15 mouse cellular contexts compared by ENCODE assay signal in the genomic region with DNA sequence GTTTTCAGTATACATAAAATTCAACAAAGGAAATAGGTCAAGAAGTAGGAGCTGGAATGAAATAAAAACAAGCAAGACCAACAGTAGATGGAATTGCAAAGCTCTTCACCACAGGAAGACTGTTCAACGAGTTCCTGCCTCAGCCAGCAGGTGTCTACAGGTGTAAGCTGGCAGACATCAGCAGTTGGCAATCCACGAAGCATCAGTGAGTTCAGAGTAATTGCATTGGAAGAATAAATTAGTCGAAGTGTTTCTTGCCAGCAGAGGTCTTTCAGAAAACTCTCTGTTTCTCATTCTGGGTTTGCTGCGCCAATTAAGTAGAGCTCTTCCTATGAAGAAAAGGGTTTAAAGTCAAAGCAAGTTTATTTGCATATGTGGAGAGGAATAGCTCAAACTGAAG.
DNase-seq lines count a peak whose midpoint lies in the region; ATAC-seq and TF ChIP-seq lines count a peak whose summit lies in the region.
"Had no signal": no experiment of that assay in that cellular context is flagged by ENCODE, and none has a peak within 500 bp of the region (broad histone marks: within the 10 kb centered on the region; RNA-seq: fewer than 3 reads in every experiment).

No protein-coding gene starts in this region.

- 0 out of 2 replicates have a peak, but pooled peaks have one; percentile 7 for TF ChIP-seq CTCF in cerebellum, adult 2 months (IDR thresholded peaks at IDR 0.05; ENCODE audit: borderline replicate concordance, insufficient read depth, low read depth, low read length)
- peak; percentile 58 for TF ChIP-seq CTCF in hindbrain, postnatal 0 days (IDR thresholded peaks at IDR 0.05; ENCODE audit: low read depth)
- TF ChIP-seq CTCF in lung, embryonic 14.5 days (IDR thresholded peaks at IDR 0.05; ENCODE audit: low read depth): 0 out of 2 replicates have a peak, but pooled peaks have one; percentile 1

- DNase-seq in cerebellum, adult 2 months: no peak
- DNase-seq in cerebellum, postnatal 36 days: no peak
- peak; percentile 62 for DNase-seq in hindbrain, postnatal 0 days (ENCODE audit: low spot score)
- DNase-seq in lung, embryonic 14.5 days: no peak
- DNase-seq in lung, postnatal 14 days: no peak
- DNase-seq in kidney, postnatal 36 days: peak; percentile 5 to 43
- DNase-seq in urinary bladder, postnatal 14 days (ENCODE audit: low spot score): no peak
- DNase-seq: adrenal gland, adult 8-10 months; heart, adult 18-20 months; liver, embryonic 13.5 days; lung, postnatal 10 days; thymus, postnatal 14 days had no signal

- no peak for ATAC-seq in hindbrain, postnatal 0 days
- no peak for ATAC-seq in hindbrain, embryonic 13.5 days (ENCODE audit: low FRiP score)
- no peak for ATAC-seq in lung, embryonic 14.5 days (ENCODE audit: insufficient read depth)

- H3K4me1 ChIP-seq in cerebellum, adult 2 months (ENCODE audit: control insufficient read depth, insufficient read depth, low read length): no peaks in the 10 kb centered on the region
- no peaks in the 10 kb centered on the region for H3K4me1 ChIP-seq in hindbrain, postnatal 0 days (ENCODE audit: insufficient read depth, low read length)
- no peaks in the 10 kb centered on the region for H3K4me1 ChIP-seq in hindbrain, embryonic 13.5 days (replicated peaks)
- no peaks in the 10 kb centered on the region for H3K4me1 ChIP-seq in lung, embryonic 14.5 days (ENCODE audit: insufficient read depth)
- H3K4me1 ChIP-seq: limb, embryonic 10.5 days; liver, embryonic 13.5 days; midbrain, embryonic 10.5 days had no signal

- no peak overlapping the region for H3K4me3 ChIP-seq in cerebellum, adult 2 months (replicated peaks; ENCODE audit: insufficient read depth, low read depth, low read length)
- H3K4me3 ChIP-seq in hindbrain, postnatal 0 days (ENCODE audit: low read length): no peak overlapping the region
- H3K4me3 ChIP-seq in hindbrain, embryonic 13.5 days: no peak overlapping the region
- no peak overlapping the region for H3K4me3 ChIP-seq in lung, embryonic 14.5 days (ENCODE audit: low read depth, low read length)
- H3K4me3 ChIP-seq: limb, embryonic 10.5 days; liver, embryonic 13.5 days; midbrain, embryonic 10.5 days had no signal

- H3K27ac ChIP-seq in cerebellum, adult 2 months (ENCODE audit: insufficient read depth, low read length): no peak overlapping the region
- H3K27ac ChIP-seq in hindbrain, postnatal 0 days: no peak overlapping the region
- H3K27ac ChIP-seq in hindbrain, embryonic 13.5 days: no peak overlapping the region
- H3K27ac ChIP-seq in lung, embryonic 14.5 days (ENCODE audit: low read depth): no peak overlapping the region
- H3K27ac ChIP-seq: limb, embryonic 10.5 days; liver, embryonic 13.5 days; midbrain, embryonic 10.5 days had no signal

- 11% methylated on average over 4 of the region's 4 CpGs for WGBS in cerebellum, adult 2 months
- 29% methylated on average over 4 of the region's 4 CpGs for WGBS in hindbrain, postnatal 0 days
- WGBS in hindbrain, embryonic 13.5 days: 48% methylated on average over 4 of the region's 4 CpGs
- WGBS in lung, embryonic 14.5 days: 40% methylated on average over 4 of the region's 4 CpGs

- H3K36me3 ChIP-seq in hindbrain, postnatal 0 days (ENCODE audit: insufficient read depth, low read length): no peaks in the 10 kb centered on the region
- H3K36me3 ChIP-seq in hindbrain, embryonic 13.5 days: no peaks in the 10 kb centered on the region
- no peaks in the 10 kb centered on the region for H3K36me3 ChIP-seq in lung, embryonic 14.5 days (ENCODE audit: insufficient read depth)
- H3K36me3 ChIP-seq: limb, embryonic 10.5 days; liver, embryonic 13.5 days; midbrain, embryonic 10.5 days had no signal

- H3K9ac ChIP-seq in hindbrain, postnatal 0 days (replicated peaks; ENCODE audit: low read length): no peak overlapping the region
- H3K9ac ChIP-seq in hindbrain, embryonic 13.5 days: no peak overlapping the region
- no peak overlapping the region for H3K9ac ChIP-seq in lung, embryonic 14.5 days
- H3K9ac ChIP-seq: liver, embryonic 13.5 days had no signal

- no peak for TF ChIP-seq POLR2A in cerebellum, adult 2 months (IDR thresholded peaks at IDR 0.05; ENCODE audit: borderline replicate concordance, insufficient read depth, low read length)

- H3K4me2 ChIP-seq in hindbrain, postnatal 0 days (ENCODE audit: low read depth, low read length): no peak overlapping the region
- no peak overlapping the region for H3K4me2 ChIP-seq in hindbrain, embryonic 13.5 days
- H3K4me2 ChIP-seq in lung, embryonic 14.5 days: no peak overlapping the region
- H3K4me2 ChIP-seq: liver, embryonic 13.5 days had no signal

- H3K27me3 ChIP-seq in cerebellum, adult 2 months (ENCODE audit: control insufficient read depth, insufficient read depth, low read length): no peaks in the 10 kb centered on the region
- H3K27me3 ChIP-seq in hindbrain, postnatal 0 days (ENCODE audit: insufficient read depth, low read length): no peaks in the 10 kb centered on the region
- H3K27me3 ChIP-seq in hindbrain, embryonic 13.5 days: no peaks in the 10 kb centered on the region
- H3K27me3 ChIP-seq in lung, embryonic 14.5 days (ENCODE audit: insufficient read depth, low read length): no peaks in the 10 kb centered on the region
- H3K27me3 ChIP-seq: liver, embryonic 13.5 days had no signal

- H3K9me3 ChIP-seq in hindbrain, postnatal 0 days (ENCODE audit: low read length): no peaks in the 10 kb centered on the region
- H3K9me3 ChIP-seq in hindbrain, embryonic 13.5 days: no peaks in the 10 kb centered on the region
- no peaks in the 10 kb centered on the region for H3K9me3 ChIP-seq in lung, embryonic 14.5 days (ENCODE audit: low read depth, low read length)
- H3K9me3 ChIP-seq: limb, embryonic 10.5 days; liver, embryonic 13.5 days; midbrain, embryonic 10.5 days had no signal

Comparison
In these comparisons a context has a peak if more than half of its experiments do, and no peak if none do; other contexts are left out.
1. DNase-seq: peak in hindbrain, postnatal 0 days (single experiment) and kidney, postnatal 36 days (2 of 2); none in cerebellum, adult 2 months (0 of 2), cerebellum, postnatal 36 days (0 of 2), lung, embryonic 14.5 days (single experiment), lung, postnatal 14 days (single experiment) and urinary bladder, postnatal 14 days (single experiment).
2. CTCF ChIP-seq: peak in every context shown above with its lines; median percentile 58 in hindbrain, postnatal 0 days; 7 in cerebellum, adult 2 months; 1 in lung, embryonic 14.5 days.